Mouse (Mus musculus): ENCODE data around the gene Arg2.

GRCm38 (mm10) chr12:79135105-79135504, 4.5 kb downstream of the Arg2 start:
- no peak for TF ChIP-seq CTCF (IDR thresholded peaks at IDR 0.05 in 2 of 3, conservative IDR thresholded peaks at IDR 0.05 in 1 of 3; ENCODE audit: control insufficient read depth in 1 of 3, insufficient read depth in 1 of 3, low read depth in 2 of 3, low read length in 3 of 3, poor library complexity in 1 of 3, severe bottlenecking in 1 of 3)
- no peak for TF ChIP-seq POLR2AphosphoS5 (IDR thresholded peaks at IDR 0.05; ENCODE audit: borderline replicate concordance, low read depth, low read length)
- TF ChIP-seq NRF1 (IDR thresholded peaks at IDR 0.05; ENCODE audit: insufficient read depth, low read depth, low read length, poor library complexity, severe bottlenecking) = no peak
- no peak for TF ChIP-seq MAX (IDR thresholded peaks at IDR 0.05; ENCODE audit: low read length)

All from MEL (cell line).